Mouse (Mus musculus): ENCODE results near the gene Slc15a2. TPM values are rescaled to one million over a fixed set of nuclear protein-coding genes. Genes with fewer than 3 reads are reported as not detected.

The Slc15a2 gene
- polyA plus RNA-seq, 1 experiment from 2014 or later: 7.0 TPM

GRCm38 (mm10) chr16:36700484-36700883 lies 84.3 kb downstream of the Slc15a2 start:
- H3K36me3 ChIP-seq (ENCODE audit: control insufficient read depth, insufficient read depth, low read length): no peaks in the 10 kb centered on the region
- H3K27me3 ChIP-seq (ENCODE audit: control insufficient read depth, insufficient read depth, low read length): no peaks in the 10 kb centered on the region
- no peak overlapping the region for H3K4me3 ChIP-seq (ENCODE audit: low read depth, low read length)
- H3K9me3 ChIP-seq (ENCODE audit: control insufficient read depth, low read depth, low read length): no peaks in the 10 kb centered on the region
- no peak for ATAC-seq (ENCODE audit: insufficient number of reproducible peaks, insufficient read depth, low FRiP score, low read depth)
- H3K9ac ChIP-seq (replicated peaks; ENCODE audit: low read depth, low read length): no peak overlapping the region
- no peak overlapping the region for H3K27ac ChIP-seq (ENCODE audit: low read length)
- H3K4me1 ChIP-seq (ENCODE audit: control insufficient read depth, insufficient read depth, low read length): no peaks in the 10 kb centered on the region
- no peak overlapping the region for H3K4me2 ChIP-seq (replicated peaks; ENCODE audit: low read depth, low read length)
- WGBS: 83% methylated on average over 2 of the region's 2 CpGs

Small RNA genes within 50 kb of the gene (microRNA-seq; reads per million reads assigned to microRNA genes)
- not detected for gene Gm22617

Other genes starting within 250 kb of the Slc15a2 start
- gene Casr, start 222.8 kb downstream of the Slc15a2 start, polyA plus RNA-seq (2014; fragmentation: Nextera tagmentation; extraction: Ambion mirVana): 0.07 TPM in 1 of 2 replicates, not detected in the other
- gene Cd86, start 118.9 kb downstream of the Slc15a2 start, polyA plus RNA-seq (2014; fragmentation: Nextera tagmentation; extraction: Ambion mirVana): 2.0 and 2.7 TPM in 2 replicates
- 5.8 and 6.2 TPM in 2 replicates for gene Ildr1, start 91.0 kb downstream of the Slc15a2 start, polyA plus RNA-seq (2014; fragmentation: Nextera tagmentation; extraction: Ambion mirVana)
- 38.7 and 45.6 TPM in 2 replicates for gene Iqcb1, start 43.4 kb upstream of the Slc15a2 start, polyA plus RNA-seq (2014; fragmentation: Nextera tagmentation; extraction: Ambion mirVana)
- gene Eaf2, start 90.0 kb upstream of the Slc15a2 start, polyA plus RNA-seq (2014; fragmentation: Nextera tagmentation; extraction: Ambion mirVana): 1.8 and 2.1 TPM in 2 replicates
- 123 and 125 TPM in 2 replicates for gene Golgb1, start 90.2 kb upstream of the Slc15a2 start, polyA plus RNA-seq (2014; fragmentation: Nextera tagmentation; extraction: Ambion mirVana)
- gene Hcls1, start 150.0 kb upstream of the Slc15a2 start, polyA plus RNA-seq (2014; fragmentation: Nextera tagmentation; extraction: Ambion mirVana): 2.1 and 2.7 TPM in 2 replicates
- not detected in 2 replicates for gene Fbxo40, start 205.5 kb upstream of the Slc15a2 start, polyA plus RNA-seq (2014; fragmentation: Nextera tagmentation; extraction: Ambion mirVana)
- 10.5 and 11.7 TPM in 2 replicates for gene Polq, start 226.8 kb upstream of the Slc15a2 start, polyA plus RNA-seq (2014; fragmentation: Nextera tagmentation; extraction: Ambion mirVana)

All from stomach, embryonic 14.5 days (tissue).